Mouse (Mus musculus) Muller cell, postnatal 12 days (primary cell): ENCODE results near the gene 1190005I06Rik.
"Not testable (repeated sequence)": the region's sequence is repeated elsewhere in the genome, so short reads cannot be mapped to it uniquely, and the experiment has no call there.

ENCODE experiments used
- DNase-seq: peaks from one replicate; pipeline ENCODE4 v3.0.0-alpha.2; 2015; ENCODE audit errors: inconsistent ontology term

The 1190005I06Rik gene

DNA sequence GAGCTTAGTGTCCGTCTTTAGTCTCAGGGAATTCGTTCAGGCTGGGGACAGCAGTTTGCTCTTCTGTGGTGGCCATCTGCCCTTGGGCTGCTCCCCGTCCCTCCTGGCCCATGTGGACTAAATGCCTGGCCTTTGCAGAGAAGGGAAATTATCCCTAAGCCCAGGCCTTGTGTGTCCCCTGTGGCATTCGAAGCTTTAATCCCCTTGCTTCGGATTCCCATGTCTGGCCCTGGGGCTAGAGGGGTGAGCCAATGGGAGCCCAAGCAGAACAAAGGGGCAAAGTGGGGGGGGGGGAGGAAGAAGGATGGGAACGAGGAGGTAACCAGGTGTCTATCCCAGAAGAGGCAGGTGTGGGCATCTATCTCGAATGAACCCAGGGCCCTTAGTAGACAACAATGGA, at the start of gene 1190005I06Rik:
Gene 1190005I06Rik (minus strand): TSS at position 101 of the 400 bp plus-strand sequence.
- DNase-seq, result no peak

DNA sequence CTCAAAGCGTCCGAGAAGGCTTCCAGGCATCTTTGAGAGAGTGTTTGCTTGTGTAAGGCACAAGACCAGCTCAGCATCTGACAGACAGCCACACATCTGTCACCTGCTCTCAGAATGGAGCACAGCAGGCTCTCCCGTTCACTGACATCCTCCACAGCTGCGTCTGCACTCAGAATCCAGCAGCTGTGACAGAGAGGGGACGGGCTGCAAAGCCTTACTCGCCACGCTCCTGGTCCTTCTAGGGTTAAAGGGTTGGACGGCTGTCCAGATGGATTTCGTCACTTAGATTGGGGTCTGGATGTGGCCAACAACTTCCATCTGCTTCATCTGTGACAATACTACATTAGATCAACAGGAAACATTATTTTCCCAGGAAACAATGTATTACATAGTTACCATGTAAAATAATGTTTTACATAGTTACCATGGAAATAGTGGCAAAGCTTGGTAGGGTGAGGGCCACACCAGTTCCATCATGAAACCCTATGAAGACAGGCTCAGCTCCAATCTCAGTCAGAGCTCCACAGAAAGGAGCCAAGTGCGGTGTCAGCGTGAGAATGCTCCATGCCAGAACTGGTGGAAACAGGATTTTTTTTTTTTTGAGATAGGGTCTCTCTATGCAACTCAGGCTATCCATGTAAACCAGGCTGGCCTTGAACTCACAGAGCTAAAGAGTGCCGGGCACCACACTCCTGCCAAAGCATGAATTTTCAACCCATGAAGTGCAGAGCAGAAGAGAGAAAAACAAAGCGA, 49.1 kb upstream of the 1190005I06Rik start:
- no peak for DNase-seq

DNA sequence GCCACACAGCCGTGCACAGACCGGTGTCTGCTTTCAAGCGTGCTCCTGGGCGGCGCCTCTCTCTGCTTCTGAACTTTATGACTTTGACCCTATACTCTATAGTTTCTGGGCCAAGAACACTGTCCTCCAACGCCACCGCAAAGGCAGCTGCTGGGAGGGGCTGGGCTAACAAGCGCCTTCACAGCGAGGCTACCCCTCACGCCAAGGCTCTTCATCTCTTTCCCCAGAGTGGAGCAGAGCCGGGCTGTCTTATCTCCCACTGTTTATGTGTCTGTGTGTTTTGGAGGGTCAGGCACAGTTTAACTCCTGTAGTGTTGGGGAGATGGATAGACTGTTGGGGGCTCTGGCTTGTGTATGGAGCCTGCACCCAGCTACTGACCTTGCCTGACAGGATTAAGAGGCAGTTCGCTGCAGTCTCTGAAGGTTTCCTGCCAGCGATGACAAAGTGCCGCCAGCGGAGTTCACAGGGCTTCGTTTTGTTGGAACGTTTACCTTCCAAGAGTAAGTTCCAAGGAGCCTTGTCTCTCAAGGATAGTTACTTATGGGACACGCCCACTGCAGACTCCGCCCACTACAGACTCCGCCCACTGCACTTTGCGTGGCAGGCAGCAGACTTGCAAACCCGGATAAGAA, 46.5 kb upstream of the 1190005I06Rik start:
- DNase-seq, result no peak

GRCm38 (mm10) chr8:120692934-120693333, 45.5 kb upstream of the 1190005I06Rik start:
- DNase-seq, result no peak

DNA sequence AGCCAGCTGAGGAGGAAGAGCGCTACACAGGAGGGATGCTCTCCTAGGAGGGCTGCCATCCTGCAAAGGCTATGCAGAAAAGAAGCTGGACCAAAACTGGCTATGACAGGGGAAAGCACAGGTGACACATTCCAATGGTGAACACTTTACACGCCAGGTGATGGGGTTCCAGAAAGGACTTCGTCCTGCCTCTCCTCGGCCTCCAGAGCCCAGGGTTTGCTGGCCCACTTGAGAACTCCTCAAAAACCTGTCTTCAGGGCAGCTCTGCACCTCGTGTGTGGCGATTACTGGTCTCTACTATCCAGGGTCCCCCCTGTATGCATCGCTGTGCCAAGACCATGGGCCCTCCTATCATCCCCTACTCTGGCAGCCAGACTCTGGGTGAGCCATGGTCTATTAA, 41.1 kb upstream of the 1190005I06Rik start:
- DNase-seq, result no peak

DNA sequence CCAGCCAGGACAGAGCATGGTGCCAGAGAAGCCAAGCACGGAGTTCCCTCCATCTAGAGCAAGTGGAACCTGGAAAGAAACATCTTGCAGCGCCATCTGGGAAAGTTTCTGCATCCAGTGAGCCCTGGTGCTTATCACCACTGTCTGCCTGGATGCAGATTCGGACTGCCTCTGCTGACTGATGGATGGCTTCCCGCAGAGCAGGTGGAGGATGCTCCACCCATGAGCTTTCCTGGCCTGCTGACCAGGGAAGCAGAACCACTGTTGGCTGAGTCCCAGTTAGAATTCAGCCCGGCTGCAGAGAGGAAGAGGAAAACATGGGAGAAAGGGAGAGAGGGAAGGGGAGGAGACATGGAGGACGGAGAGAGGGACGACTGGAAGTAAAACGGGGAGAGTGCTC, 40.4 kb upstream of the 1190005I06Rik start:
- no peak for DNase-seq

GRCm38 (mm10) chr8:120686576-120686975, 39.1 kb upstream of the 1190005I06Rik start:
- DNase-seq, result no peak

DNA sequence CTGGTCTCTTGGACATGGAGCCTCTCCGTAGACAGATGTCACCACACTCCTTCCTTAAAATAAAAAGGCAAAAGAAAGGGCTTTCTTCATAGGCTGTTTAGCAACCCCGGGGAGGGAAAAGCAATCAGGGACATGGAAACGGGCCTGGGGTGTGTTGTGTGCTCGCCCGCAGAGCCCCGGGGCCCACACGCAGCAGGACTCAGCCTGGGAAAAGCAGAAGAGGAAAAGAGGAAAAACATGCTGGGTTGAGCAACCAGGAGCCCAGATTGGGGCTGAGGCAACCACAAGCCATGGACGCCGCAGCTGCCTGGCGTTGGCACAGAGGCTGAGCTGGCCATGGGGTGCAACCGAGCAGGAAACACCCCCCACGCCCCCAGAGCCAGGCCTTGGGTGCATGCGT, 38.6 kb upstream of the 1190005I06Rik start:
- DNase-seq, result no peak

- no peak for DNase-seq
Measured at GRCm38 (mm10) chr8:120685591-120685990, 38.2 kb upstream of the 1190005I06Rik start.

- DNase-seq, result no peak
Measured at GRCm38 (mm10) chr8:120685097-120685496, 37.7 kb upstream of the 1190005I06Rik start.

GRCm38 (mm10) chr8:120684082-120684481, 36.6 kb upstream of the 1190005I06Rik start:
- DNase-seq, result no peak

GRCm38 (mm10) chr8:120683602-120684001, 36.2 kb upstream of the 1190005I06Rik start:
- peak; percentile 35 for DNase-seq

- DNase-seq, result no peak
Measured at GRCm38 (mm10) chr8:120681113-120681512, 33.7 kb upstream of the 1190005I06Rik start.

- not testable (repeated sequence) for DNase-seq
Measured at GRCm38 (mm10) chr8:120680405-120680804, 33.0 kb upstream of the 1190005I06Rik start.

DNA sequence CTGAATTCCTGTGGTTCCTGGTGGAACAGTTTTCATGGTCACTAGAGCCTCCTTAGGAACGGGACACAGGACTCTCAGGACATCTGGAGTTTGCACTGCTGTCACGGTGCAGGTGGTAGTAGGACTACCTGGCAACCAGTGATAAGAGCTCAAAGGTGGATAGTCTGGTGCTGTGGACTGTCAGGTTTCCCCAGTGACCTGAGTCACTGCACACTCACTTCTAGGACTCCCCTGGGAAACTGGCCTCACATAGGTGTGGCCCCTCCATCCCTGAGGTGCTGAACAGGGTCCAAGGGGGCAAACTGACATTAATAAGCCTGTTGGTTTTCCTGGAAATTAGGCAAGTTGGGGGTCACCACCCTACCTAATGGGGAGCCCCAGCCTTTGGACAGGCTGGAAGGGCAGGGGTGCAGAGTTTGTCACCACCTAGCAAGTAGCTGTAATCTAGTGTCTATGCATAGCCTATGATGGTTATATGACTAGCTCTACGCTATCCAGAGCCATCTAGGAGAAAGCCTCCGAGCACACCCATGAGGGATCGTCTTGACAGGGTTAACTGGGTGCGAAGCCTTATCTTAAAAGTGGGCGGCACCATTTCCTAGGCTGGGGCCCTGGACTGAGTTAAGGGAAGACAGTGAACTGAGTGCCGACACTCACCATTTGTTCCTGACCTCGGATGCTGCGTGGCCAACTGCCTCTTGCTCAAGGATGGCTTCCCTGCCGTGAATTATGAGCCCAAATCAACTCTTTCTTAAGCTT, 32.4 kb upstream of the 1190005I06Rik start:
- DNase-seq, result no peak

DNA sequence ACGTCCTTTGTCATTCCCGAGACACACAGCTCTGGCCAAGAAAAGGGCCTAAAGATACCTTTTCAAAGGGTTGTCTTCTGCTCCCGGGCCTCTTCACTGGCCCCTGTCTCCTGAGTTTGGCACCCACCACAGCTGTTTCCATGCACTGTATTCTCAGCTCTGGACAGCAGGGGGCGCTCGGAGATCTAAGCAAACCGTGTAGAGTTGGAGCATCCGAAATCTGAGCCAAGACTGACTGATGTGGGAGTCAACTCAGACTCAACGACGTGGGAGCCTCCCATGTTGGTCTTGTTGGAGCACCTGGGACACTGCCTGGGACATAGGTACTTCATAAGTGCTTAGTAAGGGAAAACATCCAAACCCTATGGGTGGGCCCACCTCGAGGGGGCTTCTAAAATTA, 31.0 kb upstream of the 1190005I06Rik start:
- DNase-seq, result peak; percentile 69

DNA sequence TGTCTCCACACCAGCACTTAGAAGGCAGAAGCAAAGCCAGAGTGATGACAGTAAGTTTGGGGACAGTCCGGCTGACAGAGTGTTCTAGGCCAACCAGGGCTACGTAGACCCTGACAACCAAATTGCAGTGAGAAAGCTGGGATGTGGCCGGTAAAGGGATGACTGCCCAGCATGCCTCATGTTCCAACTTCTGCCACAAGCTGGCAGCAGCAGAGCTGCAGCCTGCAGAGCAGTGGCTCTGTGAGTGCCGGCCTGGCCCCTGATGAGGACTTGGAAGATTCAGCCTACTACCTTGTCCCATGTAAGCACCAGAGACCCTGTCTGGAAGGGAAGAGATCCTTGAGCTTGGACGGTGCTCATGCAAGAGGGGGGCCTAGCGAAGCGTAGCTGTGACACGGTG, 28.3 kb upstream of the 1190005I06Rik start:
- no peak for DNase-seq

DNA sequence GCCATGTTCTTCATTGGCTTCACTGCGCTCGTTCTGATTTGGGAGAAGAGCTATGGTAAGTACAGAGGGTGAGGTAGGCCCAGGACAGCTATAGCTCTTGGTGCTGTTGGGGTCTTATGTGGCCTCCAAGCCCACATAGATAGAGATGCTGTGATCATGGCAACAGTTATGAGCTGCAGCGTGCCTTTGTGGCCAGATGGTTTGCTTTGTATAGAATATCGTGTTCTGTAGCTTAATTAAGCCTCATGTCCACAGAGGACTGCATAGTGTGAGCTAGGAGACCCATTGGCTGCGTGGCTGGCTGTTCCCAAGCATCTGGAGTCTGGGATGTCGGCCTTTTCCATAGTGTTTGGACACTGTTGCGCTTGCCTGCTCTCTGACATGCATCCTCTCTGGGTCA, 25.9 kb upstream of the 1190005I06Rik start:
- no peak for DNase-seq

- no peak for DNase-seq
Measured at GRCm38 (mm10) chr8:120672626-120673229, 25.3 kb upstream of the 1190005I06Rik start.

GRCm38 (mm10) chr8:120671775-120672174, 24.3 kb upstream of the 1190005I06Rik start:
- DNase-seq, result peak; percentile 70

GRCm38 (mm10) chr8:120668374-120668905, 21.0 kb upstream of the 1190005I06Rik start, which contains the start of gene Emc8:
TSS of gene Emc8 (minus strand) at chr8:120668573.
- DNase-seq, result no peak
